Mouse (Mus musculus) CH12.LX (cell line): ENCODE data around the gene St6galnac4.

ENCODE experiments used
- BHLHE40 ChIP-seq: IDR thresholded peaks from 2 replicates; pipeline ENCODE4 v1.6.1; 2011; ENCODE audit warnings: mild to moderate bottlenecking, low read depth, low read length, improper control_type of control experiment
- CTCF ChIP-seq, 2 experiments: IDR thresholded peaks in 1 of 2; conservative IDR thresholded peaks in 1 of 2; 2 replicates each; pipeline ENCODE4 v1.5.1; 2011 to 2012; ENCODE audit warnings: low read depth in 2 of 2, low read length in 2 of 2, improper control_type of control experiment in 1 of 2, inconsistent platforms in 1 of 2, mild to moderate bottlenecking in 1 of 2, moderate library complexity in 1 of 2
- E2F4 ChIP-seq: IDR thresholded peaks from 2 replicates; pipeline ENCODE4 v1.6.1; 2011; ENCODE audit warnings: low read depth, low read length, improper control_type of control experiment; ENCODE audit not compliant: insufficient replicate concordance
- ELF1 ChIP-seq: IDR thresholded peaks from 2 replicates; pipeline ENCODE4 v1.6.1; 2014; ENCODE audit warnings: low read depth, mild to moderate bottlenecking, inconsistent platforms, low read length, improper control_type of control experiment
- EP300 ChIP-seq: IDR thresholded peaks from 2 replicates; pipeline ENCODE4 v1.6.1; 2011; ENCODE audit warnings: low read length, improper control_type of control experiment
- JUND ChIP-seq: conservative IDR thresholded peaks from 2 replicates; pipeline ENCODE4 v1.6.1; 2011; ENCODE audit warnings: low read depth, low read length, improper control_type of control experiment
- MEF2A ChIP-seq: IDR thresholded peaks from 2 replicates; pipeline ENCODE4 v1.6.1; 2014; ENCODE audit warnings: low read depth, mild to moderate bottlenecking, inconsistent platforms, low read length, improper control_type of control experiment, borderline replicate concordance
- NRF1 ChIP-seq: IDR thresholded peaks from 2 replicates; pipeline ENCODE4 v1.6.1; 2014; ENCODE audit warnings: low read depth, mild to moderate bottlenecking, inconsistent platforms, low read length, improper control_type of control experiment, moderate library complexity
- POLR2A ChIP-seq: IDR thresholded peaks from 2 replicates; pipeline ENCODE4 v1.6.1; 2011; ENCODE audit warnings: low read depth, mild to moderate bottlenecking, improper control_type of control experiment, low read length
- USF1 ChIP-seq: IDR thresholded peaks from 2 replicates; pipeline ENCODE4 v1.6.1; 2014; ENCODE audit warnings: low read depth, mild to moderate bottlenecking, inconsistent platforms, low read length, improper control_type of control experiment

DNA sequence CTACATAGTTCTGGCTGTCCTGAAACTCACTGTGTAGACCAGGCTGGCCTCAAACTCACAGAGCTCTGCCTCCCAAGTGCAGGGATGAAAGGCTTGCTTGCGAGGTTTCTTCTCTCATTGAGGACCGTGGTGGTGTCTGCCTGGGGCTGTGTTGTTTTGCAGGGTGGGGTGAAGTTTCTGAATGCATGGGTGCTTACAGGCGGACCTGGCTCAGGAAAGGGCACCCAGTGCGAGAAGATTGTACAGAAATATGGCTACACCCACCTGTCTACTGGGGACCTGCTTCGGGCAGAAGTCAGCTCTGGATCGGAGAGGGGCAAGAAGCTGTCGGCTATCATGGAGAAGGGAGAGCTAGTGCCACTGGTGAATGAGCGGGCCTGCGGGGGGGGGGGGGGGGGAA, 43.1 kb downstream of the St6galnac4 start:
- TF ChIP-seq EP300 (no peak), CTCF (conservative IDR thresholded peaks at IDR 0.05 in 1 of 2, IDR thresholded peaks at IDR 0.05 in 1 of 2; ENCODE audit: low read depth in 2 of 2, low read length in 2 of 2) (no peak), POLR2A (no peak), MEF2A (no peak), JUND (no peak), ELF1 (no peak), USF1 (no peak), NRF1 (no peak), E2F4 (no peak), BHLHE40 (no peak)
